Mouse (Mus musculus) midbrain, embryonic 11.5 days (tissue): ENCODE measurements around the gene Mb21d2. TPM values are rescaled to one million over a fixed set of nuclear protein-coding genes. Genes with fewer than 3 reads are reported as not detected.

Experiments used
- ATAC-seq: fragments of 200-750 bp; cut with Nextera tagmentation; 2 replicates; pipeline ENCODE4 v1.8.0; 2017; ENCODE audit warnings: moderate TSS enrichment, moderate library complexity; ENCODE audit not compliant: low FRiP score
- DNase-seq: peaks from one replicate; pipeline ENCODE4 v3.0.0; 2015; ENCODE audit warnings: low spot score; ENCODE audit errors: missing footprints
- H3K27ac ChIP-seq: fragments of 300-500 bp; sonication (generic); 2 replicates; pipeline ENCODE4 v1.5.1; 2014; ENCODE audit warnings: low read depth, low read length
- H3K27me3 ChIP-seq: fragments of 300-500 bp; sonication (generic); 2 replicates; pipeline ENCODE4 v1.6.1; 2014; ENCODE audit warnings: mild to moderate bottlenecking, low read length, moderate library complexity, mixed read lengths; ENCODE audit not compliant: control insufficient read depth, insufficient read depth
- H3K36me3 ChIP-seq: fragments of 300-500 bp; sonication (generic); 2 replicates; pipeline ENCODE4 v1.6.1; 2014; ENCODE audit warnings: mild to moderate bottlenecking, low read length, moderate library complexity, mixed read lengths; ENCODE audit not compliant: control insufficient read depth, insufficient read depth
- H3K4me1 ChIP-seq: fragments of 300-500 bp; sonication (generic); 2 replicates; pipeline ENCODE4 v1.6.1; 2014; ENCODE audit warnings: low read length; ENCODE audit not compliant: control insufficient read depth, insufficient read depth
- H3K4me2 ChIP-seq: fragments of 300-500 bp; sonication (generic); 2 replicates; pipeline ENCODE4 v1.6.1; 2014; ENCODE audit warnings: mild to moderate bottlenecking, moderate library complexity
- H3K4me3 ChIP-seq: fragments of 300-500 bp; sonication (generic); 2 replicates; pipeline ENCODE4 v1.5.1; 2014; ENCODE audit warnings: low read depth, low read length
- H3K9ac ChIP-seq: fragments of 300-500 bp; sonication (generic); 2 replicates; pipeline ENCODE4 v1.6.1; 2014; ENCODE audit warnings: low read length
- H3K9me3 ChIP-seq: fragments of 300-500 bp; sonication (generic); 2 replicates; pipeline ENCODE4 v1.6.1; 2016; ENCODE audit warnings: low read length; ENCODE audit not compliant: control insufficient read depth
- WGBS: fragments of 180-500 bp; shearing (Covaris S2); extraction: QIAGEN DNeasy Blood & Tissue Kit; methylation state at CpG from one replicate; pipeline ENCODE4 v1.1.7; 2014; 5-methylcytosine and 5-hydroxymethylcytosine counted together
- polyA plus RNA-seq: library from polyadenylated mRNA; unstranded; fragments of >200 nt; fragmentation: Nextera tagmentation; extraction: Ambion mirVana; gene quantifications from 2 replicates; pipeline ENCODE4 v1.2.1, GENCODE M21; 2014

Gene Mb21d2
- polyA plus RNA-seq, 1 experiment from 2014 or later: 9.3 TPM

GRCm38 (mm10) chr16:28886201-28886745, 43.2 kb downstream of the Mb21d2 start:
- Histone ChIP-seq H3K9ac (no peak overlapping the region), H3K36me3 (no peaks in the 10 kb centered on the region), H3K27me3 (no peaks in the 10 kb centered on the region), H3K4me3 (no peak overlapping the region), H3K27ac (no peak overlapping the region), H3K4me1 (no peaks in the 10 kb centered on the region), H3K4me2 (no peak overlapping the region), H3K9me3 (no peaks in the 10 kb centered on the region)
- WGBS: 83% methylated on average over 9 of the region's 9 CpGs
- ATAC-seq (no peak), DNase-seq (no peak)

- ATAC-seq: no peak
- no peak for DNase-seq
- Histone ChIP-seq H3K4me3 (no peak overlapping the region), H3K4me2 (no peak overlapping the region), H3K9ac (no peak overlapping the region), H3K36me3 (no peaks in the 10 kb centered on the region), H3K4me1 (peaks cover 7% of the 10 kb centered on the region), H3K9me3 (no peaks in the 10 kb centered on the region), H3K27me3 (no peaks in the 10 kb centered on the region), H3K27ac (no peak overlapping the region)
- WGBS: 91% methylated on average over 8 of the region's 8 CpGs
Observed at GRCm38 (mm10) chr16:28885474-28885873, 44.0 kb downstream of the Mb21d2 start.

GRCm38 (mm10) chr16:28884661-28885060, 44.8 kb downstream of the Mb21d2 start:
- Histone ChIP-seq H3K36me3 (no peaks in the 10 kb centered on the region), H3K27ac (no peak overlapping the region), H3K4me2 (no peak overlapping the region), H3K27me3 (no peaks in the 10 kb centered on the region), H3K4me1 (peaks cover 8% of the 10 kb centered on the region), H3K9ac (no peak overlapping the region), H3K9me3 (no peaks in the 10 kb centered on the region), H3K4me3 (no peak overlapping the region)
- WGBS: 85% methylated on average over 5 of the region's 5 CpGs
- DNase-seq: no peak
- no peak for ATAC-seq

GRCm38 (mm10) chr16:28883649-28884048, 45.8 kb downstream of the Mb21d2 start:
- Histone ChIP-seq H3K27me3 (no peaks in the 10 kb centered on the region), H3K36me3 (no peaks in the 10 kb centered on the region), H3K9ac (no peak overlapping the region), H3K9me3 (no peaks in the 10 kb centered on the region), H3K27ac (no peak overlapping the region), H3K4me2 (no peak overlapping the region), H3K4me3 (no peak overlapping the region), H3K4me1 (peaks cover 8% of the 10 kb centered on the region)
- DNase-seq (no peak), ATAC-seq (no peak)
- WGBS: 84% methylated on average over 8 of the region's 8 CpGs

DNA sequence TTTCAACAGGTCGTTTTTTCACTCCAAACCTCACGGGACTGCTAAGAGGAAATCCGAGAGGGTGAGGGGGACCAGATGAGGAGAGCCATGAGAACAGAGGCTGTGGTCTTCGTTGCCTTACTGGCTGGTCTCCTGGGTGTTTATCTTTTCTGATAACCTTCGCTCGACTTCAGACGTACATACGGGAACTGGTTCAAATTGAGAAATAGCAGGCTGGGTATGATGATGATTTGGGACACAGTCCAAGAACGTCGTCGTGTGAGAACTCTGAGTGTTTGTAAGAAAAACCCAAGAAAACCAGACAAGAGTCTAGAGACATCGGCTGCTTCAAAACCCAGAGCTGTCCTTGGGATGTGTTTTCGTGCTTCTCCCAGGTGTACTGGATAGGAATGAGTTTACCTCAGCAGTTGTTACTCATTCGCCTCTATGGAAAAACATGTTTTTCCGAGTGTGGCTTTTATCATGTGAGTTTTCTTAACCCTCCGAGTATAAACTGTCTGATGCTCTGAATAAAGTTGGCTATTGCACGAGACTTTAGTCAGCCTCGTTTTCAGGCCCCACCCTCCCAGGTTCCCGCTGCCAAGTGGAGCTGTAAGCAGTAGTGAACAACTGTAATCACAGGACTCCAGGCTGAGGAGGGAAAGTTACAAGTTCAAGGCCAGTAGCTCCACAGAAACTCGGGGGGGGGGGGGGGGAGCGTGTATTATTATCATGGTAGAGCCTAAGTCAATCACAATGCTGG, 46.6 kb downstream of the Mb21d2 start:
- no peak overlapping the region for H3K4me3 ChIP-seq
- no peaks in the 10 kb centered on the region for H3K9me3 ChIP-seq
- H3K9ac ChIP-seq: no peak overlapping the region
- no peak overlapping the region for H3K27ac ChIP-seq
- ATAC-seq: no peak
- no peak for DNase-seq
- H3K4me2 ChIP-seq: no peak overlapping the region
- H3K27me3 ChIP-seq: no peaks in the 10 kb centered on the region
- peaks cover 8% of the 10 kb centered on the region for H3K4me1 ChIP-seq
- 88% methylated on average over 21 of the region's 21 CpGs for WGBS
- no peaks in the 10 kb centered on the region for H3K36me3 ChIP-seq

GRCm38 (mm10) chr16:28881787-28882186, 47.7 kb downstream of the Mb21d2 start:
- Histone ChIP-seq H3K4me1 (peaks cover 8% of the 10 kb centered on the region), H3K36me3 (no peaks in the 10 kb centered on the region), H3K4me2 (no peak overlapping the region), H3K4me3 (no peak overlapping the region), H3K9ac (no peak overlapping the region), H3K27ac (no peak overlapping the region), H3K27me3 (no peaks in the 10 kb centered on the region), H3K9me3 (no peaks in the 10 kb centered on the region)
- no peak for DNase-seq
- 84% methylated on average over 8 of the region's 8 CpGs for WGBS
- ATAC-seq: peak; percentile 18; the same call in 1 of the 2 replicates

GRCm38 (mm10) chr16:28880756-28881155, 48.7 kb downstream of the Mb21d2 start:
- ATAC-seq (peak; percentile 54), DNase-seq (no peak)
- H3K36me3 ChIP-seq: no peaks in the 10 kb centered on the region
- H3K4me2 ChIP-seq: no peak overlapping the region
- H3K9ac ChIP-seq: no peak overlapping the region
- peaks cover 8% of the 10 kb centered on the region for H3K4me1 ChIP-seq
- H3K4me3 ChIP-seq: no peak overlapping the region
- H3K27me3 ChIP-seq: no peaks in the 10 kb centered on the region
- WGBS: 52% methylated on average over 8 of the region's 8 CpGs
- no peaks in the 10 kb centered on the region for H3K9me3 ChIP-seq
- no peak overlapping the region for H3K27ac ChIP-seq

GRCm38 (mm10) chr16:28880307-28880681, 49.2 kb downstream of the Mb21d2 start:
- DNase-seq (no peak), ATAC-seq (no peak)
- H3K27ac ChIP-seq: no peak overlapping the region
- WGBS: 71% methylated on average over 8 of the region's 8 CpGs
- H3K27me3 ChIP-seq: no peaks in the 10 kb centered on the region
- H3K9me3 ChIP-seq: no peaks in the 10 kb centered on the region
- H3K4me2 ChIP-seq: no peak overlapping the region
- no peak overlapping the region for H3K9ac ChIP-seq
- H3K4me3 ChIP-seq: no peak overlapping the region
- no peaks in the 10 kb centered on the region for H3K36me3 ChIP-seq
- peaks cover 8% of the 10 kb centered on the region for H3K4me1 ChIP-seq

- Histone ChIP-seq H3K9ac (no peak overlapping the region), H3K4me3 (no peak overlapping the region), H3K27me3 (no peaks in the 10 kb centered on the region), H3K4me2 (no peak overlapping the region), H3K4me1 (peaks cover 8% of the 10 kb centered on the region), H3K9me3 (no peaks in the 10 kb centered on the region), H3K27ac (no peak overlapping the region), H3K36me3 (no peaks in the 10 kb centered on the region)
- WGBS: 94% methylated on average over 12 of the region's 12 CpGs
- DNase-seq: no peak
- ATAC-seq: no peak
Observed at GRCm38 (mm10) chr16:28879636-28880306, 49.7 kb downstream of the Mb21d2 start.
